Mouse (Mus musculus) embryonic fibroblast, embryonic 13.5 days (primary cell): ENCODE data around the gene Tmem175.

Experiments used
- CTCF ChIP-seq: IDR thresholded peaks from 2 replicates; pipeline ENCODE4 v1.5.1; 2011; ENCODE audit warnings: mild to moderate bottlenecking, control low read depth, low read length, moderate library complexity, borderline replicate concordance; ENCODE audit not compliant: insufficient read depth
- POLR2A ChIP-seq: IDR thresholded peaks from 2 replicates; pipeline ENCODE4 v1.6.1; 2011; ENCODE audit warnings: low read depth, mild to moderate bottlenecking, control low read depth, low read length, moderate library complexity

DNA sequence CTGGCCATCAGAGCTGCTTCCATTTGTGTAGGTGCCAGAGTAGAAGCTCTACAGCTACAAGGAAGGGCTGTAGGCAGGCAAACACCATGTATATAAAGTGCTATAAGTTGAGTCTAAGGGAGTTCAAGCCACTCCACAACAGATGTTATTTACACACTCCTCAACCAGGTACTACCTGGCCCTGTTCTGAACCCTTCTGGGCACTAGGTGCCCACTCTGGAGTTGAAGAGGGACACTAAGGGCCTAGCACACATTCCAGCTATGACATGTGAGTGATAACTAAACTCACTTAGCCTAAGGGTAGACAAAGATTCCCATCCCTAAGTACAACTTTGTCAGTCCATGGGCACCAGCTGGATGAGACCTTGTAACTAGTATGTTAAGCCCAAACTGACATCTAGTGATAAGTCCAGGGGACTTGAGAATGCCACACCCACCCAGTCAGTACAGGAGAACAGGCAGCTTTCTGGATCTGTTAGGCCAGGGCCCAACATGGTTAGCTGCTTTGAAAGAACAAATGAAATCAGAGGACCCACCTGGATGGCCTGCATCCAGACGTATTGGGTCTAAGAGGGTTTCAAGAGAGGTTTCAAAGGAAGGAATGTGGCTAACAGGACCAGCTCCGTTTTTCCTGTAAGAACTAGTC, 18.4 kb downstream of the Tmem175 start:
- TF ChIP-seq CTCF (no peak), POLR2A (no peak)
